Mouse (Mus musculus) kidney, embryonic 16.5 days (tissue): Measurements from ENCODE around the gene Gemin5. TPM values are rescaled to one million over a fixed set of nuclear protein-coding genes. Genes with fewer than 3 reads are reported as not detected.

Experiments
- ATAC-seq: fragments of 200-750 bp; cut with Nextera tagmentation; 2 replicates; pipeline ENCODE4 v1.8.0; 2017; ENCODE audit warnings: moderate TSS enrichment; ENCODE audit not compliant: low FRiP score, low TSS enrichment
- H3K27ac ChIP-seq: fragments of 300-500 bp; sonication (generic); 2 replicates; pipeline ENCODE4 v1.5.1; 2014; ENCODE audit warnings: low read length
- H3K27me3 ChIP-seq: fragments of 300-500 bp; sonication (generic); 2 replicates; pipeline ENCODE4 v1.6.1; 2014; ENCODE audit warnings: low read length, control low read depth, mixed read lengths; ENCODE audit not compliant: insufficient read depth
- H3K36me3 ChIP-seq: fragments of 300-500 bp; sonication (generic); 2 replicates; pipeline ENCODE4 v1.6.1; 2014; ENCODE audit warnings: low read length, control low read depth, mixed read lengths; ENCODE audit not compliant: insufficient read depth
- H3K4me1 ChIP-seq: fragments of 300-500 bp; sonication (generic); 2 replicates; pipeline ENCODE4 v1.6.1; 2014; ENCODE audit warnings: low read length, control low read depth, mixed read lengths; ENCODE audit not compliant: insufficient read depth
- H3K4me2 ChIP-seq: fragments of 300-500 bp; sonication (generic); replicated peaks from 2 replicates; pipeline ENCODE4 v1.6.1; 2014; ENCODE audit warnings: low read depth, low read length
- H3K4me3 ChIP-seq: fragments of 300-500 bp; sonication (generic); 2 replicates; pipeline ENCODE4 v1.5.1; 2014; ENCODE audit warnings: mild to moderate bottlenecking, low read length
- H3K9ac ChIP-seq: fragments of 300-500 bp; sonication (generic); replicated peaks from 2 replicates; pipeline ENCODE4 v1.6.1; 2014; ENCODE audit warnings: low read length
- H3K9me3 ChIP-seq: fragments of 300-500 bp; sonication (generic); 2 replicates; pipeline ENCODE4 v1.6.1; 2016; ENCODE audit warnings: low read length, control low read depth
- WGBS: fragments of 180-500 bp; shearing (Covaris S2); extraction: QIAGEN DNeasy Blood & Tissue Kit; methylation state at CpG from one replicate; pipeline ENCODE4 v1.1.7; 2014; 5-methylcytosine and 5-hydroxymethylcytosine counted together
- polyA plus RNA-seq: library from polyadenylated mRNA; unstranded; fragments of >200 nt; fragmentation: Nextera tagmentation; extraction: Ambion mirVana; gene quantifications from 2 replicates; pipeline ENCODE4 v1.2.1, GENCODE M21; 2015

Gemin5 gene
- polyA plus RNA-seq, 1 experiment from 2014 or later, result 22.5 TPM

DNA sequence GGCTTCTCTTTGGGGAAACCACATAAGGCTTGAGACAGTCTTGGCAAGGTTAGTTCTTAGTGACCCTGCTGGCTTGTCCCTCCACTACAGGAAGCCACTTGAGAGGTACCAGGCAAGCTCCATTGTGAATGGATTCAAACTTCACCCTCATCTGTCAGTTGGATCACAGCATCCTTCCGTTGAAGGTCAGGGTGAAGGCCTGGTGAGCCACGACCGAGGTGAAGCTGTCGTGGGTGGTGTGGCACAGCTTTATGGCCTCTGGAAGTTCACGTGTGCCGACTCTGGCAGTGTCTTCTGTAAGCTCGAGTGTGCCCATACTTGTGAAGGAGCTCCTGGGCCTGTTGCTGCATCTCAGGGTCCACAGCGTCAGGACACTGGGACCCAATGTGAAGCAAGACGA lies 47.0 kb downstream of the Gemin5 start:
- H3K4me3 ChIP-seq, result no peak overlapping the region
- H3K9me3 ChIP-seq, result no peaks in the 10 kb centered on the region
- no peaks in the 10 kb centered on the region for H3K4me1 ChIP-seq
- 82% methylated on average over 9 of the region's 9 CpGs for WGBS
- H3K4me2 ChIP-seq, result no peak overlapping the region
- no peak overlapping the region for H3K27ac ChIP-seq
- no peak overlapping the region for H3K9ac ChIP-seq
- no peak for ATAC-seq
- peaks cover 67% of the 10 kb centered on the region for H3K36me3 ChIP-seq
- H3K27me3 ChIP-seq, result no peaks in the 10 kb centered on the region

- H3K9ac ChIP-seq, result no peak overlapping the region
- H3K9me3 ChIP-seq, result no peaks in the 10 kb centered on the region
- peaks cover 69% of the 10 kb centered on the region for H3K36me3 ChIP-seq
- no peaks in the 10 kb centered on the region for H3K4me1 ChIP-seq
- H3K4me2 ChIP-seq, result no peak overlapping the region
- no peaks in the 10 kb centered on the region for H3K27me3 ChIP-seq
- H3K27ac ChIP-seq, result no peak overlapping the region
- ATAC-seq, result no peak
- WGBS, result 84% methylated on average over 3 of the region's 3 CpGs
- no peak overlapping the region for H3K4me3 ChIP-seq
These were observed 47.7 kb downstream of the Gemin5 start for GRCm38 (mm10) chr11:58120655-58121054.

GRCm38 (mm10) chr11:58117044-58117652 lies 51.2 kb downstream of the Gemin5 start:
- no peak overlapping the region for H3K4me2 ChIP-seq
- ATAC-seq, result no peak
- 87% methylated on average over 10 of the region's 10 CpGs for WGBS

GRCm38 (mm10) chr11:58116560-58116959 lies 51.8 kb downstream of the Gemin5 start:
- 78% methylated on average over 1 of the region's 1 CpGs for WGBS
- H3K4me2 ChIP-seq, result no peak overlapping the region
- H3K4me3 ChIP-seq, result no peak overlapping the region
- peaks cover 82% of the 10 kb centered on the region for H3K36me3 ChIP-seq
- no peak overlapping the region for H3K9ac ChIP-seq
- ATAC-seq, result no peak
- no peaks in the 10 kb centered on the region for H3K4me1 ChIP-seq
- no peak overlapping the region for H3K27ac ChIP-seq
- H3K27me3 ChIP-seq, result no peaks in the 10 kb centered on the region
- no peaks in the 10 kb centered on the region for H3K9me3 ChIP-seq

More at GRCm38 (mm10) chr11:58117044-58117652, 51.2 kb downstream of the Gemin5 start:
- no peak overlapping the region for H3K9ac ChIP-seq
- H3K27ac ChIP-seq, result no peak overlapping the region
- H3K9me3 ChIP-seq, result no peaks in the 10 kb centered on the region
- H3K27me3 ChIP-seq, result no peaks in the 10 kb centered on the region
- H3K36me3 ChIP-seq, result peaks cover 79% of the 10 kb centered on the region
- no peak overlapping the region for H3K4me3 ChIP-seq
- H3K4me1 ChIP-seq, result no peaks in the 10 kb centered on the region

GRCm38 (mm10) chr11:58107664-58108337 lies 60.5 kb downstream of the Gemin5 start:
- ATAC-seq, result no peak
- Histone ChIP-seq H3K36me3 (peaks cover 29% of the 10 kb centered on the region), H3K9ac (no peak overlapping the region), H3K4me3 (no peak overlapping the region), H3K27ac (no peak overlapping the region), H3K4me1 (peaks cover 18% of the 10 kb centered on the region), H3K9me3 (no peaks in the 10 kb centered on the region), H3K27me3 (no peaks in the 10 kb centered on the region), H3K4me2 (no peak overlapping the region)
- WGBS, result 70% methylated on average over 4 of the region's 4 CpGs

DNA sequence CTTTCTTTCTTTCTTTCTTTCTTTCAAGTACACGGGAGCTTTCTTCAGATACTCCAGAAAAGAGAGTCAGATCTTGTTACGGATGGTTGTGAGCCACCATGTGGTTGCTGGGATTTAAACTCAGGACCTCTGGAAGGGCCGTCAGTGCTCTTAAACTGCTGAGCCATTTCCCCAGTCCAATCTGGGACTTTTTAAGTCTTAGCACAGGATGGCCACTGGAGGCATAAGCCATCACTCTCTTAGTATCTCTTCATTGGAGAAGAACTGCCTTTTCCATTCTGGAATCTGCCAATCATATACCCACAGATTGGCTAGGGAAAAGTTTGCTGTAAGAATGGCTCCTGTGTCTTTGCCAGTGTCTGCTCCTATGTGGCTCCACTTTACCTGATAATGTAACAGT lies 61.3 kb downstream of the Gemin5 start:
- no peak overlapping the region for H3K4me3 ChIP-seq
- 34% methylated on average over 3 of the region's 3 CpGs for WGBS
- no peak overlapping the region for H3K4me2 ChIP-seq
- ATAC-seq, result no peak
- H3K36me3 ChIP-seq, result peaks cover 26% of the 10 kb centered on the region
- peaks cover 18% of the 10 kb centered on the region for H3K4me1 ChIP-seq
- no peaks in the 10 kb centered on the region for H3K9me3 ChIP-seq
- H3K27ac ChIP-seq, result no peak overlapping the region
- no peak overlapping the region for H3K9ac ChIP-seq
- no peaks in the 10 kb centered on the region for H3K27me3 ChIP-seq

GRCm38 (mm10) chr11:58104351-58104791 lies 64.0 kb downstream of the Gemin5 start:
- peak; percentile 25 for ATAC-seq
- under 1% methylated on average over 24 of the region's 24 CpGs for WGBS
- Histone ChIP-seq H3K27me3 (no peaks in the 10 kb centered on the region), H3K36me3 (0 out of 2 replicates have a peak, but pooled peaks cover under 1% of the 10 kb centered on the region), H3K4me3 (peak overlapping the region; percentile 95), H3K4me2 (peak overlapping the region; percentile 61), H3K9me3 (no peaks in the 10 kb centered on the region), H3K27ac (peak overlapping the region; percentile 96), H3K9ac (peak overlapping the region; percentile 93), H3K4me1 (peaks cover 18% of the 10 kb centered on the region)

DNA sequence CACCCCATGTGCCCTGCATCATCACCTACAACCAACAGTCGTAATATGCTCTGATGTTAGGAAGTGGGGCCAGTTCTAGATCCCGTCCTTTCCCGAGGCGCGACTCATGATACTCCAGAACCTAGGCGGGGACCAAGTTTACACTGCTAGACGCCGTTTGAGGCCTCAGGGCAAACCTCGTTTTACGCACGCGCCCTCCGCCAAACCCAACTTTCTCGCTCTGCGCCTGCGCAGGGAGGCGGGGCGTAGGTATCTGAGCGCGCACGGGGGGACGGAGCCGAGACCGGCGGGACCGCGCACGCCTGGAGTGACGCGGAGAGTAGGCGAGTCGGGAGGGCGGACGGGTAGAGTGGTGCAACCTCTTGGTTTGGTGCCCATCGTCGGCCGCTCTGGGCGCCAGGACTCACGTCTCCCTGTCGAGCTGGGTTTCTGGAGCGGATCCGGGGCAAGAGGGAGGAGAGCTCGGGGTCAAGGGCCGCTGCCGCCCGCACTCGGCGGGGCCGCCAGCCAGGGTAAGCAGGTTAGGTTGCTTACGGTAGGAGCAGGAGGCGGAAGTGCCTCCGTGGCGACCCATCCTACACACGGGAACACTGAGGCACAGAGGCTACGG lies 64.5 kb downstream of the Gemin5 start, which contains the start of gene Cnot8:
TSS of gene Cnot8 (plus strand) at position 457 of the 610 bp plus-strand sequence.
- peaks cover 1% of the 10 kb centered on the region; the same call in 1 of the 2 replicates for H3K27me3 ChIP-seq
- H3K4me1 ChIP-seq, result peaks cover 18% of the 10 kb centered on the region
- H3K27ac ChIP-seq, result peak within 1 kb of the TSS; percentile 96
- ATAC-seq, result peak; percentile 98
- no peaks in the 10 kb centered on the region for H3K36me3 ChIP-seq
- peak within 1 kb of the TSS; percentile 93 for H3K9ac ChIP-seq
- peak within 1 kb of the TSS; percentile 95 for H3K4me3 ChIP-seq
- WGBS, result under 1% methylated on average over 55 of the region's 55 CpGs
- H3K4me2 ChIP-seq, result peak within 1 kb of the TSS; percentile 61
- H3K9me3 ChIP-seq, result no peaks in the 10 kb centered on the region

GRCm38 (mm10) chr11:58103344-58103653 lies 65.0 kb downstream of the Gemin5 start:
- ATAC-seq, result peak; percentile 53
- peaks cover 4% of the 10 kb centered on the region; the same call in 1 of the 2 replicates for H3K27me3 ChIP-seq
- peak overlapping the region; percentile 95 for H3K4me3 ChIP-seq
- peak overlapping the region; percentile 57 for H3K4me2 ChIP-seq
- no peaks in the 10 kb centered on the region for H3K9me3 ChIP-seq
- peak overlapping the region; percentile 96 for H3K27ac ChIP-seq
- H3K9ac ChIP-seq, result peak overlapping the region; percentile 78
- peaks cover 18% of the 10 kb centered on the region for H3K4me1 ChIP-seq
- WGBS, result 50% methylated on average over 13 of the region's 13 CpGs
- H3K36me3 ChIP-seq, result no peaks in the 10 kb centered on the region
